Mouse (Mus musculus) liver, embryonic 14.5 days (tissue): ENCODE measurements at regions not wholly inside any gene's neighbourhood (a gene's known extent, or its start where the extent isn't known, plus 50 kb on each side); places are given as distances from the start of the nearest gene placed in this dataset.

Experiments
- ATAC-seq: fragments of 200-750 bp; cut with Nextera tagmentation; 2 replicates; pipeline ENCODE4 v1.8.0; 2017; ENCODE audit warnings: moderate number of reproducible peaks, mild to moderate bottlenecking, moderate library complexity; ENCODE audit not compliant: insufficient read depth
- DNase-seq, 3 experiments: peaks; one replicate each; pipeline ENCODE4 v3.0.0-alpha.2; 2012 to 2013; ENCODE audit warnings: low read depth in 3 of 3, low spot score in 3 of 3
- H3K27ac ChIP-seq: fragments of 300-500 bp; sonication (generic); 2 replicates; pipeline ENCODE4 v1.5.1; 2014; ENCODE audit warnings: moderate library complexity, mild to moderate bottlenecking, control low read depth, inconsistent platforms
- H3K27me3 ChIP-seq: fragments of 300-500 bp; sonication (generic); 2 replicates; pipeline ENCODE4 v1.6.1; 2014; ENCODE audit warnings: mild to moderate bottlenecking, low read length, moderate library complexity; ENCODE audit not compliant: control insufficient read depth, insufficient read depth
- H3K36me3 ChIP-seq: fragments of 300-500 bp; sonication (generic); replicated peaks from 2 replicates; pipeline ENCODE4 v1.6.1; 2014; ENCODE audit warnings: low read depth; ENCODE audit not compliant: control insufficient read depth, insufficient read depth
- H3K4me1 ChIP-seq, 2 experiments: fragments of 200-500 bp in 1 of 2; fragments of 300-500 bp in 1 of 2; sonication (generic) in 1 of 2; replicated peaks; 2 replicates each; pipeline ENCODE4 v1.6.1; 2012 to 2014; ENCODE audit warnings: antibody characterized with exemption in 1 of 2, inconsistent platforms in 1 of 2, low read length in 1 of 2; ENCODE audit not compliant: control insufficient read depth in 2 of 2, insufficient read depth in 2 of 2
- H3K4me2 ChIP-seq: fragments of 300-500 bp; sonication (generic); 2 replicates; pipeline ENCODE4 v1.6.1; 2014; ENCODE audit warnings: low read depth, mild to moderate bottlenecking, control low read depth, moderate library complexity
- H3K4me3 ChIP-seq, 2 experiments: fragments of 200-500 bp in 1 of 2; fragments of 300-500 bp in 1 of 2; sonication (generic) in 1 of 2; 2 replicates each; pipeline ENCODE4 v1.5.1; 2012 to 2014; ENCODE audit warnings: low read depth in 2 of 2, low read length in 2 of 2, mild to moderate bottlenecking in 2 of 2, control low read depth in 1 of 2, inconsistent platforms in 1 of 2, moderate library complexity in 1 of 2; ENCODE audit not compliant: insufficient read depth in 1 of 2
- H3K9ac ChIP-seq: fragments of 300-500 bp; sonication (generic); replicated peaks from 2 replicates; pipeline ENCODE4 v1.6.1; 2014; ENCODE audit warnings: mild to moderate bottlenecking, control low read depth, moderate library complexity
- H3K9me3 ChIP-seq: fragments of 300-500 bp; sonication (generic); 2 replicates; pipeline ENCODE4 v1.6.1; 2016; ENCODE audit warnings: low read length, mixed read lengths; ENCODE audit not compliant: control insufficient read depth
- CTCF ChIP-seq: IDR thresholded peaks from 2 replicates; pipeline ENCODE4 v1.5.1; 2016; ENCODE audit warnings: antibody characterized with exemption, low read depth, control low read depth
- EP300 ChIP-seq: IDR thresholded peaks from 2 replicates; pipeline ENCODE4 v1.6.1; 2016; ENCODE audit warnings: antibody characterized with exemption, low read depth
- WGBS: fragments of 180-500 bp; shearing (Covaris S2); extraction: QIAGEN DNeasy Blood & Tissue Kit; methylation state at CpG from one replicate; pipeline ENCODE4 v1.1.7; 2014; ENCODE audit not compliant: insufficient replicate concordance; 5-methylcytosine and 5-hydroxymethylcytosine counted together

DNA sequence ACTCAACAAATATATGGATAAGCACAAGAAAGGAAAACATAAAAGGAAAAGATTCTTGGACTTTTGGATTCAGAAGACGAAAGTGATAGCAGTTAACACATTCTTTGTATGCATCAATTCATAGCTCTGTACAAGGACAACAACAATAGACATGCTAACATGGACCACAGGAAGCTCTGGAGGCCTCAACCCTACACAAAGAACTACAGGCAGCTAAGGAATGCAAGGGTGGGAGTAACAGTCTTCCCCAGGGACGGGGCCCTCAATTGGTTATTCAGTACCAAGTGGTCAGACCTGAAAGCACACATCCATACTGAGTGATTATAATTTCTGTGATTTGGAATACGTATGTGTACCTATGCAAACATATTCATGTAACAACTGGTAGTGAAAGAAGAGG is 75.8 kb upstream of the Fst start:
- no peak overlapping the region for H3K27ac ChIP-seq
- H3K36me3 ChIP-seq, result no peaks in the 10 kb centered on the region
- H3K27me3 ChIP-seq, result no peaks in the 10 kb centered on the region
- TF ChIP-seq EP300 (no peak), CTCF (no peak)
- H3K9ac ChIP-seq, result no peak overlapping the region
- 46% methylated on average over 3 of the region's 3 CpGs for whole genome bisulfite sequencing
- H3K4me3 ChIP-seq, result no peak overlapping the region
- DNase-seq, result no peak
- no peak overlapping the region for H3K4me2 ChIP-seq
- H3K4me1 ChIP-seq, result no peaks in the 10 kb centered on the region
- H3K9me3 ChIP-seq, result no peaks in the 10 kb centered on the region
- no peak for ATAC-seq

- TF ChIP-seq CTCF (no peak), EP300 (no peak)
- Histone ChIP-seq H3K4me1 (no peaks in the 10 kb centered on the region), H3K9me3 (no peaks in the 10 kb centered on the region), H3K4me3 (no peak overlapping the region), H3K9ac (no peak overlapping the region), H3K27me3 (no peaks in the 10 kb centered on the region), H3K27ac (no peak overlapping the region), H3K36me3 (no peaks in the 10 kb centered on the region), H3K4me2 (no peak overlapping the region)
- no peak for ATAC-seq
- no peak for DNase-seq
- 44% methylated on average over 1 of the region's 1 CpGs for WGBS
These were observed 77.0 kb upstream of the Fst start for GRCm38 (mm10) chr13:114535721-114536120.

- Histone ChIP-seq H3K9ac (no peak overlapping the region), H3K9me3 (no peaks in the 10 kb centered on the region), H3K27me3 (no peaks in the 10 kb centered on the region), H3K27ac (no peak overlapping the region), H3K4me2 (no peak overlapping the region), H3K4me1 (no peaks in the 10 kb centered on the region), H3K36me3 (no peaks in the 10 kb centered on the region), H3K4me3 (no peak overlapping the region)
- DNase-seq, result no peak
- no peak for TF ChIP-seq EP300
- no peak for TF ChIP-seq CTCF
- 43% methylated on average over 3 of the region's 3 CpGs for WGBS
- no peak for ATAC-seq
These were observed 113.0 kb upstream of the Fst start for GRCm38 (mm10) chr13:114571731-114572130.

GRCm38 (mm10) chr13:114584566-114584965 is 125.8 kb upstream of the Fst start:
- Histone ChIP-seq H3K27ac (no peak overlapping the region), H3K9ac (no peak overlapping the region), H3K36me3 (no peaks in the 10 kb centered on the region), H3K27me3 (no peaks in the 10 kb centered on the region), H3K4me2 (no peak overlapping the region), H3K4me3 (no peak overlapping the region), H3K4me1 (no peaks in the 10 kb centered on the region), H3K9me3 (no peaks in the 10 kb centered on the region)
- ATAC-seq (no peak), DNase-seq (no peak)
- no peak for TF ChIP-seq EP300
- TF ChIP-seq CTCF, result no peak
- 69% methylated on average over 7 of the region's 7 CpGs for WGBS

GRCm38 (mm10) chr13:114587621-114588020 is 128.9 kb upstream of the Fst start:
- no peak for TF ChIP-seq CTCF
- TF ChIP-seq EP300, result no peak
- DNase-seq (no peak), ATAC-seq (no peak)
- 60% methylated on average over 2 of the region's 2 CpGs for WGBS
- H3K27me3 ChIP-seq, result no peaks in the 10 kb centered on the region
- no peak overlapping the region for H3K4me3 ChIP-seq
- no peak overlapping the region for H3K4me2 ChIP-seq
- H3K27ac ChIP-seq, result no peak overlapping the region
- H3K36me3 ChIP-seq, result no peaks in the 10 kb centered on the region
- no peaks in the 10 kb centered on the region for H3K4me1 ChIP-seq
- no peaks in the 10 kb centered on the region for H3K9me3 ChIP-seq
- no peak overlapping the region for H3K9ac ChIP-seq

DNA sequence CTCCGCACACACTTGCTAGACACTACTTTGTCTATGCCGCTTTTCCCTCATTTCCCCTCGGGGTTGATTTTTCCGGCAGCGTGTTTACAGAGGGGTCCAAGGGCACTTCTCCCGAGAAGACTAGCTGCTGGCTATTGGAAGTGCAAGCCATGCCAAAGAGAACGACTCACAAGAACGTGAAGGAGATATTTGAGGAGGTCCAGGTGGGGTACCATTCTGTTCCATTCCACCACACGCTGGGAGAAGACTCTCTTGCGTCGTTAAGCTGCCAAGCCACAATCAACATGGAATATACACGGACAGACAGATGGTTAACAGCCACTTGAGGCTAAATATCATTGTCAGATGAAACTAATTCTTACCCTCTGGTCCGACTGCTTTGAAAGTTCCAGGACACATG is 144.6 kb upstream of the Fst start:
- no peaks in the 10 kb centered on the region for H3K36me3 ChIP-seq
- DNase-seq (no peak), ATAC-seq (no peak)
- H3K9me3 ChIP-seq, result no peaks in the 10 kb centered on the region
- no peak overlapping the region for H3K27ac ChIP-seq
- H3K4me1 ChIP-seq, result no peaks in the 10 kb centered on the region
- H3K4me2 ChIP-seq, result no peak overlapping the region
- 77% methylated on average over 13 of the region's 13 CpGs for WGBS
- H3K9ac ChIP-seq, result no peak overlapping the region
- TF ChIP-seq CTCF (no peak), EP300 (no peak)
- no peaks in the 10 kb centered on the region for H3K27me3 ChIP-seq
- H3K4me3 ChIP-seq, result no peak overlapping the region
